Mouse (Mus musculus) embryonic fibroblast, embryonic 13.5 days (primary cell): ENCODE measurements around the gene 1700010B08Rik. TPM values are rescaled to one million over a fixed set of nuclear protein-coding genes. Genes with fewer than 3 reads are reported as not detected.

ENCODE experiments used
- H3K27ac ChIP-seq: 2 replicates; pipeline ENCODE4 v1.5.1; 2012; ENCODE audit warnings: low read length, control low read depth, inconsistent platforms; ENCODE audit not compliant: insufficient read depth
- H3K4me1 ChIP-seq: 2 replicates; pipeline ENCODE4 v1.6.1; 2011; ENCODE audit warnings: low read length; ENCODE audit not compliant: control insufficient read depth, insufficient read depth
- H3K4me3 ChIP-seq: 2 replicates; pipeline ENCODE4 v1.5.1; 2011; ENCODE audit warnings: mild to moderate bottlenecking, control low read depth, low read length; ENCODE audit not compliant: insufficient read depth
- CTCF ChIP-seq: IDR thresholded peaks from 2 replicates; pipeline ENCODE4 v1.5.1; 2011; ENCODE audit warnings: mild to moderate bottlenecking, control low read depth, low read length, moderate library complexity, borderline replicate concordance; ENCODE audit not compliant: insufficient read depth
- POLR2A ChIP-seq: IDR thresholded peaks from 2 replicates; pipeline ENCODE4 v1.6.1; 2011; ENCODE audit warnings: low read depth, mild to moderate bottlenecking, control low read depth, low read length, moderate library complexity
- polyA plus RNA-seq: library from polyadenylated mRNA; stranded (reverse); fragments of >200 nt; gene quantifications from 2 replicates; pipeline ENCODE4 v1.2.4, GENCODE M21; 2011; ENCODE audit warnings: low read depth; ENCODE audit not compliant: missing spikeins, insufficient read length

1700010B08Rik gene
- polyA plus RNA-seq, 1 experiment, result not detected

DNA sequence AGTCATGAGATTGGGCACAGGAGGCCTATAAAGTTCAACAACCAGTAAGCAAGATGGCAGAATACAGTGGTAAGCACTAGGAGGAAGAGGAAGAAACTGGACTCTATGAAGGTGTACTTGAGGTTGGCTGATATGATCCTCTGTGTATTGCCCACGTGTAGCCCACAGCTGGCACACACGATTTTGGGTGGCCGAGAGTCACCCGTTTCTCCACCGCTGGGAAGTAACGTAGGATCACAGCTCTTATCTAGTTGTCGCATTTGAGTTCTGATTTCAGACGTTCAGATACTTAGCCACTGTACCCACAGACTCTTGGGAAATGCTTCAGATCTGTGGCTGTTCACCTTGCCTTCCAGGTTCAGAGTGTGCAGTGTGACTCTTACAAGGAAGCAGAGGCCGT, 19.0 kb downstream of the 1700010B08Rik start:
- TF ChIP-seq POLR2A, result no peak; the same call in 1 of the 2 replicates
- no peak for TF ChIP-seq CTCF
- peak overlapping the region; percentile 90 for H3K4me3 ChIP-seq
- no peaks in the 10 kb centered on the region for H3K4me1 ChIP-seq
- no peak overlapping the region for H3K27ac ChIP-seq

DNA sequence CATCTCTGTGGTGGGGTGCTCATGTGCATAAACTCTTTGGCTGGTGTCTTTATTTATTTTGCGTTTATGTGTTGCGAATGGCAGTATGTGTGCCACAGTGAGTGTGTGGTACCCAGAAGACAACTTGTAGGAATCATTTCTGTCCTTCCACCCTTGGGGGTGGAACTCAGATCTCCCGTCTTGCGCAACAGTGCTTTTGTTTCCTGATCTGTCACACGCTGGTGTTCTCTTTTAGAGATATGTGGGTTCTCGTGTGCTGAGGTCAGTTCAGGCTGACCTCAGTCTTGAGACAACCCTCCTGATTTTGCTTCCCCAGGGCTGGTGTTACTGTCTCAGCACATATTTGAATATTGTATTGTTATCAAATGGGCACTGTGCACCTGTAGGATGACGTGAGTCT, 19.9 kb downstream of the 1700010B08Rik start:
- Histone ChIP-seq H3K4me1 (no peaks in the 10 kb centered on the region), H3K27ac (no peak overlapping the region), H3K4me3 (no peak overlapping the region)
- TF ChIP-seq CTCF (no peak), POLR2A (no peak)

DNA sequence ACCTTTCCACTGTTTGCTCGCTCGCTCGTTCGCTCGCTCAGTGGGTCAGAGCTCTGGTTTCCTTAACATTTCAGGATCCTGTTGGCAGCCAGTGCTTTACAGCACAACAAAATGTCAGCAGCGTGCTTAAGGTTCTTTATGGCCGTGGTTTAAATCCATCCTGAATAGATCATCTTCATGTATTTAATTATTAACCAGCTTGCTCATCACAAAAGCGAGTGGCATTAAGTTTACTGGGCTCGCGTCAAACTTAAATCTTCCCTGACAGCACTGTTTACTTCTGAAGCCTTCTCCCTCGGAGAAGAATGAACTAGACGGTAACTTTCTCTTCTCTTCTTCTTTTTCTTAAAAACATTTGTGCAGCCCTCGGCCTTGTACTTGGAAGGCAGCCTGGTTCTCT, 22.9 kb downstream of the 1700010B08Rik start:
- TF ChIP-seq CTCF (no peak), POLR2A (no peak)
- Histone ChIP-seq H3K27ac (no peak overlapping the region), H3K4me3 (no peak overlapping the region), H3K4me1 (no peaks in the 10 kb centered on the region)

DNA sequence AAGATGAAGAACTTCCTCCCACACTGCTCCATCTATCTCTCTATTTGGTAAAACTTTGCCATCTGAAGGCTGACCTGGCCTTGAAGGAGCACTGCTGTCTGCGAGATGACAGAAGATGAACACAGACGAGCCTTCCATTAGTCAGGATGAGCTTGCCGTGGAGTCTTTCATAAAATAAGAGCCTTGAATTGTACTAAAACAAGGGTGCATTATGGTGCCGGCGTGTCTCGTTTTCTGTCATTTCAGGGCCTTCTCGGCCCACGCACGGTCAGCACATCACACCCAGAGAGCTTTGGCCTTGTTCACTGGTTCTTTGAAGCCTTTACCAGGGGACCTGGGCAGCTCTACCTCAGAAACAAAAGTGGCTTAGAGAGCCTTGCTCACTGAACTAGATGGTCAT, 23.5 kb downstream of the 1700010B08Rik start:
- no peak for TF ChIP-seq POLR2A
- no peak for TF ChIP-seq CTCF
- Histone ChIP-seq H3K27ac (no peak overlapping the region), H3K4me1 (no peaks in the 10 kb centered on the region), H3K4me3 (no peak overlapping the region)

DNA sequence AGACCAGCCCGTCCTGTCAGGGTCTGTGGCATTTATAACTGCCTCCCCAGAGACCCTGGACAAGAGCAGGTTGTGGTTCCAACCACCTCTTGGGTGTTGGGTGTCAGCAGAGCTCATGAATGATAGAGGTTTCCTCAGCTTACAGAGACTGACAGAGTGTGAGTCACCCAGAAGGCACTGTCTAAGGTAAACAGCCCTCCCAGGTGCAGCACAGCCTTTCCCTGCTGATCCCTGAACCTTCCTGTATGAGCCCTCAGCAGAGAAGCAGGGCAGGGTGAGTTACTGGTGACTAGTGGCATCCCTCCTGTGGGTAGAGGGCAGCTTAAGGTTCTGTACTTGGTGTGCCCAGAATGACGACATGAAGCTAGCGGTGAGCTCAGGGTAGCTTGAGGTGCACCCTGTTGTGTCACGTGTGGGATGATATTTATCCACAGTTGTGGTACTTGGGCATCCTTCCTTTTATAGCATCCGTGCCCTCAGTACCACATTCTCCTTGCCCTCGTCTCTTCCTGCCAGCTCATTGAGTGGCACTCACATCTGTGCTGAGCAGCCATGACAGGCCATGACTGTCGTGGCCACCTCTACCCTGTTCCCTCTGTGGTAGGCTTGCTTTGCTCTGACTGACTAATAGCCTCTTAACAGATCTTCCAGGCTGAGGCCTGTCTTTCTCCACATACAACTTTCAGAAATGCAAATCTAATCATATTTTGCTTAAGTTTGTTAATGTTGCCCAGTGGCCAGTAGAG, 25.0 kb downstream of the 1700010B08Rik start:
- no peak for TF ChIP-seq POLR2A
- TF ChIP-seq CTCF, result no peak
- Histone ChIP-seq H3K4me3 (no peak overlapping the region), H3K27ac (no peak overlapping the region), H3K4me1 (no peaks in the 10 kb centered on the region)

DNA sequence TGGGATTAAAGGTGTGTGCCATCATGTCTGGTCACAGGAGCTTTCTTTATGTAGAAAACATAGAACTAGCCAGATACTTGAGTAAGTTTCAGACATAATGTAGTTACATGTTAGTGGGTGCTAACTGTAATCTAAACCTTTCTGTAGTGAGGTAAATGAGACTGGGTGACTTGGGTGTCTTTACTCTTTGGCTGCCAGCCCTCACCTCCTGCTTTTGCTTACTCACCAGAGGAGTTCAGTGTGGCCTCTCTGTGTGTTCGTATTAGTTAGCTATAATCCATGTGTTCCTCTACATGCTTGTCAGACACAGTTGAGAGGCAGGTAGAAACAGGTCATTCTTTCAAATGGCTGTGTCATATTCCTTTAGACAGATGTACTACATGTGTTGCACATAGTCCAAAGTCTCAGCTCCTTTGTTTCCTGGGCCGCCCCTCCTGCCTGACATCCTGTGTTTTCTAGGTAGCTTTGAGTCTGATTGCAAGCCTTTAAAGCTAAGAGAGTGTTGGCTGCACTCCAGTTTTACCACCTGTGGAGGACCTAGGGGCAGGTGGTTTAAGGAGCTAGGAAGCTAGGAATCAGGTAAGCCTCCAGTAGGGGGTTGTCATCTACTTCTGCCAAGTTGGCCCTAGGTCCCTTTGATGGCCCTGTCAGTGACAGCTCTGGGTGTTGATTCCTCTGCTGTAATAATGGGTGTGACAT, 29.9 kb downstream of the 1700010B08Rik start:
- Histone ChIP-seq H3K27ac (no peak overlapping the region), H3K4me1 (no peaks in the 10 kb centered on the region), H3K4me3 (no peak overlapping the region)
- TF ChIP-seq CTCF (no peak), POLR2A (no peak)

DNA sequence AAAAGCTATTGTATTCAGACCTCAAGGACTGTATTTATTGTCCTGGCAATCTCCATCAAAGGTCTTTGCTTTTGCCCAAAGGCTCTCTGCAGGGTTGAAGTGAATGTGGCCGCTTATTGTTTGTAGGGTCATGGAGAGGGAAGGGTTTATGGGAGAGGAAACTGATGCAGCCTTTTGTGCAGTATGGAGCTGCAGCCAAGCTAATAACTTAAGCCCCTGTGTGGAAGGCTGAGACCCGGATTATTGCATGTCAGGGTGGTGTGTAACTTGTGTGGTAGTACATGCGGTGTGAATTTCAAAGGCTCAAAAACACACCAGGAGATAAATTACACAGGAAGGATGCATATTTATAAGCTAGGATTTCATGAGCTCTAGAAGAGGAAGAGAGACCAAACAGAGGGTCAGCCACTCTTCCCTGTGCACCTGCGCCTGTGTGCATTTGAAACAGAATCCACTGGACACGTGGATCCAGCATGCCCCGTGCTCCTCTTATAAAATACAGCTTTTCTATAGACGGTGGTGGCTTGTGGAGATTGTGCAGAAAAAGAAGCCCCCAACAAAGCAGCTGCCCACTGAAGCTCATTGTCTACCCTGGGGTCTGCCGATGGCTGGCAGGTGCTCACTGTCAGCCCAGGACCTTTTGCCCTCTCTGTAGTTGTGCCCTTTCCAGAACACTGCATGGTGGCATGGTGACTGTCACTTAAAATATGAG, 36.4 kb downstream of the 1700010B08Rik start:
- no peak overlapping the region for H3K4me3 ChIP-seq
- H3K4me1 ChIP-seq, result peaks cover 4% of the 10 kb centered on the region; the same call in 1 of the 2 replicates
- no peak for TF ChIP-seq POLR2A
- TF ChIP-seq CTCF, result no peak
- no peak overlapping the region for H3K27ac ChIP-seq

DNA sequence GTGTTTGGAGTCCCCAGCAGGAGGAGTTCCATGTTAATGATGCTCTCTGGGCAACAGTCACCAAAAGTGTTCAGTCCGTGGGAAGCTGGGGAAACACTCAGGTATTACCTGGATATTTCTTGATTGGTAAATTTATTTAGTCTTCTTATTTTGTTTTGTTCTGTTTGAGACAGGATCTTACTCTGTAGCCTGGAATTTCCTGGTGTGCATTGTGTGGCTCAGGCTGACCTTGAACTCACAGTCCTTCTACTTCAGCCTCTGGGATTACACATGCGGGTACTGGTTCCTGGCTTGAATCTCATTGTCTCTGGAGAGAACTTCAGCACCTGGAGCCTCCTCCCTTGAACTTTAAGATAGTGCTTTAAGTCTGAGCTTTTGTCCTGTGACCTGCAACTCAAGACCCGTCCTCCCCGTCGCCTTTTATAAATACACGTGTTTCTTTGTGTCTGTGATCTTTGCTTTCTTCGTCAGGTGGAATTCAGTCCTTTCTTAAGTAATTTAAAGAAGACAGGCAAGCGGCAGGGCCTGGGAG, 38.5 kb downstream of the 1700010B08Rik start:
- Histone ChIP-seq H3K4me1 (peaks cover 4% of the 10 kb centered on the region; the same call in 1 of the 2 replicates), H3K4me3 (no peak overlapping the region), H3K27ac (no peak overlapping the region)
- TF ChIP-seq POLR2A (no peak), CTCF (no peak)

DNA sequence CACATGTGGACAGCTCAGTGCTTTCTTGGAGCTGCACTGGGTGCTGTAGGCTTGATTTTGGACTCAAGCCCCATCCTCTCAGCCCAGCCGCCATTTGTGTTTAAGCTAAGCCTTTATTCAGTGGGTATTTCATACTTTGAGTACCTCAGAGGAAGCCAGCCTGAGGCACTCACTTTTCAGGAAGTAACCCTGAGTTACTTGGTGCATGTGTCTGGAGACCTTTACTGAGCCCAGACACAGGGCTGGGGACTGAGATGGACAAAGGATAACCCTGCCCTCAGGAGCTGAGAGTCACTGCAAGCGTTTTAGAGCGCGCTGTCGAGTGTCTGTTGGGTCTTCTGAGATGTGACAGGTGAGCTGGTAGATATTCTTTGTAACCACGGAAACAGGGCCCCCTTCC, 41.4 kb downstream of the 1700010B08Rik start:
- TF ChIP-seq POLR2A (no peak), CTCF (no peak)
- H3K4me1 ChIP-seq, result peaks cover 12% of the 10 kb centered on the region; the same call in 1 of the 2 replicates
- H3K27ac ChIP-seq, result no peak overlapping the region
- H3K4me3 ChIP-seq, result no peak overlapping the region
